Mouse (Mus musculus) erythroid progenitor cell, adult 5-6 weeks (primary cell): ENCODE measurements around the gene Steap3. TPM values are rescaled to one million over a fixed set of nuclear protein-coding genes. Genes with fewer than 3 reads are reported as not detected.

Source experiments
- ATAC-seq: replicated peaks from 2 replicates; pipeline ENCODE4 v1.8.0; 2016; ENCODE audit warnings: moderate number of reproducible peaks, mild to moderate bottlenecking, moderate TSS enrichment, inconsistent platforms; ENCODE audit not compliant: poor library complexity, low FRiP score, severe bottlenecking
- total RNA-seq, 2 experiments: library from RNA; stranded (forward) in 1 of 2; stranded (reverse) in 1 of 2; fragments of 150-400 nt in 1 of 2; fragments of 186-747, 209-891 nt in 1 of 2; gene quantifications; 2 replicates each; pipeline versions ENCODE4 v1.2.3 to v1.2.4; 2015 to 2017; ENCODE audit warnings: low replicate concordance in 2 of 2

Gene Steap3
- total RNA-seq, 2 experiments from 2014 or later: 23.2 to 37.3 TPM

DNA sequence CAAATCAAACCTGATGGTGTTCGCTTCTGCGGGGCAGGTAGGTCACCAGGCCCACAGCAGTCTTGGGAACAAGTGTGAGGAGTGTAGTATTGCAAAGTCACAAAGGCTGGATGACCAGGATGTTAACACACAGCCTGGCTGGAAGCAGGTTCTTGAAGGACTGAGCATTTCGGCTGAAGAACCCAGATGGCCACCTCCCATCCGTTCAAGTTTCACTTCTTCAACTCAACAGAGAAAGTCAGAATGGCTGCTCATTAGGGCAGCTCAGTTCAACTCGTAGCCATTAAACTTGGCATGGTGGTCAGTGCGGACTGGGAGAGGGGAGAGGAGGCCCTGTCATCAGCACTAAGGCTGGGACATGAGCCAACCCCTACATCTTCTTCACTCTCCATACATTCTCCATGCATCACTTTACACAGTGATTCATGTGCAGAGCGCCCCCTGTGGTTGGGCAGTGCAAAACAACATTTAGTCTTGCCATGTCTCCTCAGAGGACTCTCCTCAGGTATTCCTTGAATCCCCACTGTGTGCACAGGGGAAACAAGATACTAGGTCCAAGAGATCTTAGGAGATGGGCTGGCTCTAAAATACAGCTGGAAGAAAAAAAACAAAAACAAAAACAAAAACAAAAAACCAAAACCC lies 19.9 kb downstream of the Steap3 start:
- ATAC-seq: no peak

- no peak for ATAC-seq
These were observed 21.3 kb downstream of the Steap3 start for GRCm38 (mm10) chr1:120251193-120251592.

DNA sequence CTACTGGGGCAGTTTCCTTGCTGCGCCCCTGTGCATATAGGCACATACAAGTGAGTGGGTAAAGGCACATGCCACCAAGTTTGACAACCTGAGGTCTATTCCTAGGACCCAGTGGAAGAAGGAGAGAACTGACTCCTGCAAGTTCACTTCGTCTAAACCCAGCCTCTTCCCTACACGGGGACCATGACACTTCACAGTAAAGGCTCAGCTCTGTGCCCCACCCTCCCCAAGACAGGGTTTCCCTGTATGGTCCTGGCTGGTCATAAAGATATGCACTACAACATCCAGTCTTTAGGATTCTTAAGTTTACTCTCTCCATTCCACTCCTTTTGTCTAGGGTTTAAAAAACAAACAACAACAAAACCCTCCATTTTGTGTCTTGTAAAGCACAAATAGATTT lies 21.9 kb downstream of the Steap3 start:
- ATAC-seq: no peak

DNA sequence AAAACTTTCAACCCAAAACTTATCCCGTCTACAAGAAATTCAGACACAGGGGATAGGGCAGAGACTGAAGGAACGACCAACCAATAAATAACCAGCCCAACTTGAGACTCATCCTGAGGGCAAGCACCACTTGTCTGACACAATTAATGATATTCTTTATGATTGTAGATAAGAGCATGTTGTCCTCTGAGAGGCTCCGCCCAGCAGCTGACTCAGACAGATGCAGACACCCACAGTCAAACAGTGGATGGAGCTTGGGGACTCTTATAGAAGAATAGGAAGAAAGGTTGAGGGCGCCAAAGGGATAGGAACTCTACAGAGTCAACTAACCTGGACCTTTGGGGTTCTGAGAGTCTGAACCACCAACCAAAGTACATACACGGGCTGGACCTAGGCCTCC lies 22.7 kb downstream of the Steap3 start:
- no peak for ATAC-seq

DNA sequence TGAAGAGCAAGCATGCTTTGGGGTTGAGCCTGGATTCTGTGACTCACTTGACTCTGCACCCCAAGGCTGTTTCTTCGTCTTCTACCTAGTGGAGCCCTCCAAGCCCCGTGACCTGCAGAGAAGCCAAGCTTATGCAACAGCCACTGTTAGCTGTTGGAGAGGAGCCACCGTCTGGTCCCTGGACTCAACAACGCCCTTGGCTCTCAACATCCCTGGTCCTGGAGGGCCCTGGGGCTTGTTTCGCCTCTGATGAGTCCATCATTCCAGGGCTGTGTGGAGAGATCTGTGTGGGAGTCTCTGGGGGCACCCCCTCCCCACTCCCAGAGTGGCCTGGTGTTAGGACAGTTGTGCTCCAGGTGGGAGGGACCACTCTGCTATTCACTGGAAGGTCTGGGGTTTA lies 24.3 kb downstream of the Steap3 start:
- no peak for ATAC-seq

DNA sequence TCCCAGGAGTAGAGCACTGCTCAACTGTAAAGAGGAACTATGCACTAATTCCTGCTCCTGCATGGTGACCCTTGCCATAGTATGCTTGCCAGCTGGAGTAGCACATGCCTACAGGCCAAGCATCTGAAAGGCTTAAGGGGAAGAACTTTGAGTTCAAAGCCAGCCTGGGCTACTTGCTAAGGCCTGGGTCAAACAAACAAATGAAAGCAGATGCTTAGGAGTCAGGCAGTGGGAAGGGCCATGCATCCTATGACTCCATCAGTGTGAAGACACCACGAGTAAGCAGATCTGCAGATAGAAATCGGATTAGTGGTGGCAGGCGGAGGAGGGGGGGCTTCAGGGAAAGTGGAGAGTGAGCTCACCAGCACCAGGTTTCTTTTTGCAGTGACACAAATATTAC lies 25.2 kb downstream of the Steap3 start:
- no peak for ATAC-seq

DNA sequence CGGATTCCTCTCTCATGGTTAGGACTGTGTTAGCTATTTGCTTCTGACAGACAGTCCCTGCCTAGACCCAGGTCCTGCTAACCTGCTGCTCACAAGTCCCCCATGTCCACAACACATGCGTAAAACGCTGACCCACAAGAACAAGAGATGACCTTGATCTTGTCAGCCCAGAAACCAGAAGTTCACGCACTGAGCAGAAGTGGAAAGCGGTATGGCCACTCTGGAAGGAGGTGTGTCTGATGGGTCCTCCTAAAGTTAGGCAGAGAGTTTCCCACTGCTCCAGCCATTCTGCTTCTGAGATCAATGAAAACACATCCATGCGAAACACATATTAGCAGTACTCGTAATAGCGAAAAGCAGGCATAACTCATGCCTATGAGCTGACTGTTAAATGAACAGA lies 25.6 kb downstream of the Steap3 start:
- ATAC-seq: no peak

GRCm38 (mm10) chr1:120245661-120246131 lies 26.8 kb downstream of the Steap3 start:
- ATAC-seq: no peak

DNA sequence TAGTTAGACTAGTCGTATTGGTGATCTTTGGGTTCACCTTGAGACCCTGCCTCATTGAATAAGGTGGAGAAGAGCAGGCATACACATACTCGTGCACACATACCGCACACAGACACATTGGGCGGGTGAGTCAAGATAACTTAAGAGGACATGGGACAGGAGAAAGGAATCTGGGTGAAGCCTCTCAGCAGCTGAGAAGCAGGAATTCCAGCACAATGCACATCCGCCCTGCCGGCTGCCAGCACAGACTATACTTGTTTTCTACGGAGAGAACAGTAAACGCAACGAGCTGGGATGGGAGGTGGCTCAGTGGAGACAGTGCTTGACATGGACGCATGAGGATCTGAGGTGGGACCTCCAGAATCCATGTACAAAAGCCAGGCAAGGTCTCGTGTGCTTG lies 27.9 kb downstream of the Steap3 start:
- ATAC-seq: no peak

GRCm38 (mm10) chr1:120243987-120244386 lies 28.5 kb downstream of the Steap3 start:
- no peak for ATAC-seq

GRCm38 (mm10) chr1:120237068-120237467 lies 35.4 kb downstream of the Steap3 start:
- ATAC-seq: no peak

GRCm38 (mm10) chr1:120236424-120236823 lies 36.1 kb downstream of the Steap3 start:
- ATAC-seq: no peak

GRCm38 (mm10) chr1:120235631-120236215 lies 36.8 kb downstream of the Steap3 start:
- no peak for ATAC-seq

DNA sequence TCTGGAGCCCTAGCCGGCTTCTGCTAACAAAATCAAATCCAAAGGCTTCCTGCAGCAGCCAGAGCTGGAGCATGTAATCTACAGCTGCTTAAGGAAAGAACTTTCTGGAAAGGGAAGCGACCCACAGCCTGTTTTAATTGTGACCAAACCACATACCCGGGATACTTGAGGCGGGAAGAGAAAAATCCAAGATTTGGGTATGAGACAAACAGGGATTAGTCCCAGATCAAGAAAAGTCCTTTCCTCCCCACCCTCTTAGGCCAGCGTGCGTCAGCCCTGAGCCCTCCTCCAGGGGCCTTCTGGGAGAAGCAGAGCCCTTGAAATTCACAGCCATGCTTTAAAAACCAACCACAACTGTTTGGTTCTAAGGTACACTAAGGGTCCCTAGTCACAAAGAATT lies 40.3 kb downstream of the Steap3 start:
- ATAC-seq: no peak

DNA sequence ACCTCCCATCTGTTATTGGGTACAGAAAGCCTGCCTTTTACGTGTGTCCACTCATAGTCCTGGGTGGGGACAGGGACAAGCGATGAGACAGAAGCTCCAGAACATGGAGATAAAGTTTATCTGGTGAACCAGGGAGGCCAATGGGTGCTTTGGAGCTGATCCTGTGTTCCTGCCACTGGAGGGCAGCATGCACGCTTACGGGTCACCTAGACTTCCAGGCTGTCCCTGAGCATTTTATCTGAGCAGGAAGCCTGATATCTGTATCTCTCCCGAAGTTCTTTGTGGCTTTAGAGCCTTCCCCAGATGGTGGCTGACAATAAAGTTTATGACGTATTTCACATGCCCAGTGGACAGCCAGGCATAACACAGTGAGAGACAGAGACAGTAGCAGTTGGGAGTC lies 41.2 kb downstream of the Steap3 start:
- ATAC-seq: peak; percentile 86

- no peak for ATAC-seq
These were observed 42.6 kb downstream of the Steap3 start for GRCm38 (mm10) chr1:120229723-120230471.

DNA sequence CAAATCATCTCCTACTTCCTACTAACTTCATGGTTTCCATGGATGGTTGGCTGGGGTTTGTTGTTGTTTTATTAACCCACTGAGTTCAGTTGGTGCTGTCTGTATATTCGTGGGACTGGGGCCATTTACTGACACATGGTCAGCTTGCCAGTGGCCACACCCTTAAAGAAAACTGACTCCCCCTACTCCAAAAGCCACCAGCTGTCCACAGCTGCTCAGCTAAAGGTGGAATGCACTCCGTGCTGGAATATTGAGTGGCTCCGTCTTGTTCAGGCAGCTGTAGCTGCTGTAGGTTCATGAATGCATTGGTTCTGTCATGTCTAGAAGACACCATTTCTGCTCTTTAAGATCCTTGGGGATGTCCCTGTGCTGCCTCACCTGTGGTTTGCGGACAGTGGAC lies 48.9 kb downstream of the Steap3 start:
- ATAC-seq: no peak

GRCm38 (mm10) chr1:120221285-120221684 lies 51.2 kb downstream of the Steap3 start:
- no peak for ATAC-seq

GRCm38 (mm10) chr1:120220841-120221240 lies 51.7 kb downstream of the Steap3 start:
- 0 out of 2 replicates have a peak, but pooled peaks have one; percentile 46 for ATAC-seq

DNA sequence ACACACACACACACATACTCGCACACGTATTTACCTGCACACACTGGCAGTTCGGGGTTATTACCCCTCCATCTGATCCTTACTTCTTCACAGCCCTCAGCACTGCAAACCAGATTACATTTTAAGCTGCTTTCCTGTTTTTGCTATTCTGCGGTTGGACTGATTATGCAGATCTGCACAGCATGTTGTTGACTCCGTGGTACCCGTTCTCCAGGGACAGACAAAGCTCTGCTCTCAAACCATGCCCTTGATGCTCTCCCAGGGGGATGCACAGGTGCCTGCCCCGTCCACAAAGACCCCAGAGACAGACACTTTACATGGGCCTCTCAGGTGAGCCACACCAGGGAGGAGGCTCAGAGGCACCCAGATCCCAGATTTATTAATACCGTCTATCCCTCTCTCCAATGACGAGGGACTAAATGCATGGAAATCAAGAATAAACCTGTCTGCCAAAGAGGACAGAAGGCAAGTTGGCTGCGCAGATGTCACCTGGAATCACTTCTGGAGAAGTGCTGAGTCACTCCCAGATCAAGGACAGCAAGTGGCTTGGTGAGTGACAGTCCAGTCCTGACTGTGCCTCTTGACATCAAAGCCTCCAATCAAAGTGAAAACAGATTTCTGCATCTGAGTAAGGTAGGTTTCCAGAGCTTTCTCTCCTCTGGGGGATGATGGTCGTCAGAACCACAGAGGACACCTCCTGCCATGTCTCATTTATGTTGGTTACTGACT lies 63.8 kb downstream of the Steap3 start:
- ATAC-seq: no peak
